Mouse (Mus musculus) activated CD4-positive, CD25-positive, alpha-beta regulatory T cell, adult 9 weeks (primary cell): ENCODE results near the gene Ccdc89. TPM values are rescaled to one million over a fixed set of nuclear protein-coding genes. Genes with fewer than 3 reads are reported as not detected.

Experiments
- polyA plus RNA-seq: library from polyadenylated mRNA; unstranded; fragments of 100-300 nt; shearing (Covaris generic); gene quantifications from one replicate; pipeline ENCODE4 v1.2.1, GENCODE M21; 2017

Gene Ccdc89
- not detected for polyA plus RNA-seq

GRCm38 (mm10) chr7:90426020-90427001, at the start of gene Ccdc89:
Ccdc89 (plus strand) TSS chr7:90426577.

DNA sequence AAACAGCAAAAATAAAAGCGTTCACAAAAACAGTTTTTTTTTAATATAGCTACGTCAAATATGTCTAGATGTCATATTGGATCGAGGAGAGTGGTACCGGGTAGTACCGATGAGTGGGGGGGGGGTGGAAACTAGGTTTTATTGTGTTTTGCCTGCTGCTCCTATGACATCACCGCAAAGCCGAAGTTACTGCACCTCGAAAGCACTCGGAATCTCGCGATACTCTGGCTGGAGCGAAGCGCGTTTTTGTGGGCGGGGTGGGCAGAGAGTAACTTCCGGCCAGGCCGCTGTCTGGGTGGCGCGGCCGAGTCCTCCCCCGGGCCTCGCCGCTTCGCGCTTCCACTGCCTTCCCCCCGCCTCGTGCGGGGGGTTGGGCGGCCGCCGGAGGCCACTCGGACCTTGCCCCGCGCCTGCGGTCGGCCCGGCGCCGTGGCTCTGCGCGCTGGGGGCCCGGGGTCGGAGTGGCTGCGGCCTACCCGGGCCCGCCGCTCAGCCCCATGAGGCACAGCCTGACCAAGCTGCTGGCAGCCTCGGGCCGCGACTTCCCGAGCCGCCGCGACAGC, 16.2 kb downstream of the Ccdc89 start, which contains the start of gene Crebzf:
Gene Crebzf (plus strand): TSS at position 212 of the 563 bp plus-strand sequence.

GRCm38 (mm10) chr7:90456845-90457468, 30.6 kb downstream of the Ccdc89 start, which contains the start of gene Tmem126a:
Tmem126a (minus strand) TSS chr7:90457229.

DNA sequence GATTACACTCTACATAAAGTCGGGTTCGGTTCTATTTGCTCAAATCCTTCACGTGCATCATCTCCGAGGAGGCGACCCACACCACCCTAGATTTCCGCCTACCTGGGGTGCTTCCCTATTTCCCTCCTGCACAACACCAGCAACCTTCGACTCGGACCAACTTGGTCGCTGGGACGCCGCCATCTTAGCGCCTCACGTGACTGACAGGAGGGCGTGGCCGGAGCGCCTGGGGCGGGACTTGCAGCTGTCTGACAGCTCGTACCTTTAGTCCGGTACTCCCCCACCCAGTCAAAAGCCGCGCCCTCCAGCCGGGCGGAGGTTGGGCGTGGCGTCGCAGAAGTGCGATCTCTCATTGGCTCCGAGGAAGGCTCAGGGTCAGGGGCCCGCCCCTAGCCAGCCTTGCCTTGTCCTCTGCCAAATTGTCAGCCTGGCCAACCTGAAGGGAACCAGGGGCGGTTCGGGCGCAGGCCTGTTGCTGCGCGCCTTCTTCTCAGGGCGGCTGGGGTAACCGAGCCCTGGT, 49.5 kb downstream of the Ccdc89 start, which contains the start of gene Tmem126b:
Gene Tmem126b (minus strand): TSS at position 209 of the 520 bp plus-strand sequence.

DNA sequence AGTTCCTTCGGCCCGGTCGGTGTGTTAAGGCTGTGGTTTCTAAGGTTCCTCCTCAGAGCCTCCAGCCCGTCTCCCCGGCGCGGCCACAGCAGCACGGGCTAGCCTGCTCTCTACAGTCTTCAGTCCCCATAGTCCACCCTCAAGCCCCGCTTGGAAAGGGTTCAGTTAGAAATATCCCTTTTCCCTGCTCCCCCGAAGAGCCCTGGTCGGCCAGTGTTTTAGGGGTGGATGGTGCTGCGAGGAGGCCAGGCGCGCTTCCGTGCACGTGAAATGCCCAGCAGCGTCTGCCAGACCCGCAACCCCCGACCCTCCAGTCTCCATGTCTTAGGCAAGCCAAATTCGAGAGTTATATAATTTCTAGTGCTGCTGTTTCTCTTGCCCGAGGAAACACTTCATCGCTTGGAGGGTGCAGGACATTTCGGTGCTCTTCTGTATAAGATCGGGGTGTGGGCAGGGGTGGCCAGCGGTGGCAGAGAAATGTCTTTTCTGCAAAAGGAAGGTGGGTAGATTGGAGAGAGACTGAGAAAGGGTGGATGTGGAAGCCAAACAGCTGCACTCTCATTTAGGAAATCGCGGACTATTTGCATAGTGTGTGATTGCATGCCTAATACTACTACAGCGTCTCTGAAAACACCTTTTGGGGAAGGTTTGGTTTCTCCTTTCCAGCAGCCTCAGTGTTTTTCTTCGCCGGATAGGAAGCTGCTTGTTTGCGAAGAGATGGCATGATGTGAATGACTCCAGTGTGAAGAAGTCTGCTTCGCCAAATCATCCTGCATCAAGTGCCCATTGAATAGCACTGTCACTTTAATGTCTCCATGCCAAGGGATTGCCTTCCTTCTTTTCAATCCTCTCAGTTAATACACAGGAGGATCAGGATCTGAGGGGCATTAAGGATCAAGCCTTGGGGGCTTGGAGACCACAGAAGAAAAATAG, 50.2 kb downstream of the Ccdc89 start, which contains the start of gene Dlg2:
Gene Dlg2 (plus strand): TSS at position 360 of the 933 bp plus-strand sequence.

Other genes starting within 250 kb of the Ccdc89 start
- not detected for gene Ccdc83, start 160.8 kb upstream of the Ccdc89 start, polyA plus RNA-seq
- 79.0 TPM for gene Sytl2, start 124.3 kb upstream of the Ccdc89 start, polyA plus RNA-seq
- 12.2 TPM for gene Crebzf, start 16.2 kb downstream of the Ccdc89 start, polyA plus RNA-seq
- gene Tmem126a, start 30.7 kb downstream of the Ccdc89 start, polyA plus RNA-seq = 97.5 TPM
- 42.2 TPM for gene Tmem126b, start 49.4 kb downstream of the Ccdc89 start, polyA plus RNA-seq
- 0.22 TPM for gene Dlg2, start 50.1 kb downstream of the Ccdc89 start, polyA plus RNA-seq